Mouse (Mus musculus) mouse embryonic stem cell (cell line): ENCODE data around the gene Crybb3.

Experiments
- in situ Hi-C, 2 experiments: fragments of 300-500 bp; cut with MboI; formaldehyde crosslinking; loops; 1 replicate in 1 of 2; 3 replicates in 1 of 2; pipeline ENCODE4 v1.14.3; 2019 to 2020; ENCODE audit warnings: low sequenced_read_pairs in 2 of 2, low pct_unique_long_range_greater_than_20kb in 1 of 2, mixed read lengths in 1 of 2; ENCODE audit not compliant: unreplicated experiment in 1 of 2

Gene Crybb3

DNA sequence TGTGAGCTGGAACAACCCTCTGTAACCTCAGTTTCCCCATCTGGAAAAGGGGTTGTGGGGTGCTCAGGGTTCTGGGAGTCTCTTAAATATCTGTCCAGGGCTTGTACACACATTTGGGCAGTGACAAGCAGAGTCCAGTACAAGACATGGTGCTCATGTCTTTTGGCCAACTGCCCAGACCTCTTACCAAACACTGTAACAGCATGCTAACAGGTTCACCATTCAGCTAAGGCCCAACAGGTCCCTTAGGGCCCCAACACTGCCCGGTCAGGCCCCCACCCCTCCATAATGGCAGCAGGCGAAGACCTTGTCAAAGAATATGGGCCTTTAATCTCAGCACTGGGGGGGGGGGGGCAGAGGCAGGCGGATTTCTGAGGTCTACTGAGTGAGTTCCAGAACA lies 26.3 kb upstream of the Crybb3 start:
- in situ Hi-C loops, result no loop called here

DNA sequence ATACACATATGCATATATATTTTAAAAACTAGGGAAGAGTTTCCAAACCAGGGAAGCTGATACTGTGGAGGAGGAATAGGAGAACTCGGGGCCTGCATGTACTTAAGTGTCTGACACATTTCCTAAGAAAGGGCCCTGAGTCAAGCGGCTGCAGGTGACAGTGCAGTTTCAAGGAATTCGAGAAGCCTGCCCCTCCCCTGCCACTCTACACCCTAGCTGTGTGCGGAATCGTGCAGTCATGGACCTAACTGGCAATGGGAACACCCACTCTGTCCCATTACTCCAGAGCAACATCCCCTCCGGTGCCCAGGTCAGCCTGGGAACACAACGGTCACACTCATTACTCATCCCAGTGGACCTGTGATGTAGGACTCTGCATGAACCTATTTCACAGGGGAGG lies 25.2 kb upstream of the Crybb3 start:
- in situ Hi-C loops, result no loop called here

DNA sequence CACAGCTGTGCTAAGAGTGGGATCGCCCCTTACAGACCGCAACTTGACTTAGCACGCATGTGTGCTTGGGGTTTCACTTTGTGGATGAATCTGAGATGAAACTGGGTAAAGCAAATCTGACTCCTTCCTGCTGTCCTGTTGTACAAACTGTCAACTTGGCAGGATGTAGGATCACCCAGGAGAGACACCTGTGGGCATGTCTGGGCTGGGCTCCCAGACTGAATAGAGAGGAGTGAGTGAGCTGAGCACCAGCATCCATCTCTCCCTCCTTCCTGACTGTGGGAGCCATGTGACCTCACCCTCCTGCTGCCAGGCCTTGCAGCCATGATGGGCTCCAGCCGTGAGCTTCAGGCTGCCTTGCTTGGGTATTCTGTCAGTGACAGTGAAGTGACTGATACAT lies 24.1 kb upstream of the Crybb3 start:
- in situ Hi-C loops, result no loop called here

GRCm38 (mm10) chr5:113105035-113105434 lies 23.7 kb upstream of the Crybb3 start:
- in situ Hi-C loops, result no loop called here

GRCm38 (mm10) chr5:113102455-113102854 lies 21.1 kb upstream of the Crybb3 start:
- in situ Hi-C loops, result no loop called here

GRCm38 (mm10) chr5:113101457-113101856 lies 20.1 kb upstream of the Crybb3 start:
- in situ Hi-C loops, result no loop called here

- in situ Hi-C loops, result no loop called here
These were observed 19.0 kb upstream of the Crybb3 start for GRCm38 (mm10) chr5:113100422-113100821.

GRCm38 (mm10) chr5:113099546-113099945 lies 18.2 kb upstream of the Crybb3 start:
- in situ Hi-C loops, result loop anchor here (5.0 kb wide), 2 partner anchors 53 to 68 kb away; no protein-coding TSS in a partner anchor

- in situ Hi-C loops, result loop anchor here (5.0 kb wide), 2 partner anchors 55 to 70 kb away; no protein-coding TSS in a partner anchor
These were observed 16.2 kb upstream of the Crybb3 start for GRCm38 (mm10) chr5:113097551-113097950.

- in situ Hi-C loops, result loop anchor here (5.0 kb wide), 2 partner anchors 57 to 72 kb away; no protein-coding TSS in a partner anchor
These were observed 14.1 kb upstream of the Crybb3 start for GRCm38 (mm10) chr5:113095456-113095855.

DNA sequence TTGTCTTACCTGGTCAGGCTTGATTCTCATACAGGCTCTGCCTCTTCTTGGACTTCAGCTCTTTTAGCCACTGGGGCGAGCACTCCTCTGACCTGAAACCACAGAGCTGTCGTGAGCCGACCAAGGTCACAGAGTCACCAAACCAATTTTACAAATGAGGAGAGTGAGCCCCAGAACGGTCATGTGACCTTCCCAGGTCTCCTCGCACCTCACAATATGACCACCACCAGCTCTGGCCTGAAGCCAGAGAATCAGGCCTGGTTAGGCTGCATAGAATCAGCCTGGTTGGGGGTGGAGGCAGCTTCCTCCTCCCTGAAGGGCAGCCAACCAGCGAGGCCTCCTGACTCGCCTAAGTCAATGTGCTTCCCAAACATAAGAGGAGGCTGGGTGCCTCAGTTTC lies 11.0 kb upstream of the Crybb3 start:
- in situ Hi-C loops, result no loop called here

GRCm38 (mm10) chr5:113091162-113091561 lies 9.8 kb upstream of the Crybb3 start:
- in situ Hi-C loops, result no loop called here

DNA sequence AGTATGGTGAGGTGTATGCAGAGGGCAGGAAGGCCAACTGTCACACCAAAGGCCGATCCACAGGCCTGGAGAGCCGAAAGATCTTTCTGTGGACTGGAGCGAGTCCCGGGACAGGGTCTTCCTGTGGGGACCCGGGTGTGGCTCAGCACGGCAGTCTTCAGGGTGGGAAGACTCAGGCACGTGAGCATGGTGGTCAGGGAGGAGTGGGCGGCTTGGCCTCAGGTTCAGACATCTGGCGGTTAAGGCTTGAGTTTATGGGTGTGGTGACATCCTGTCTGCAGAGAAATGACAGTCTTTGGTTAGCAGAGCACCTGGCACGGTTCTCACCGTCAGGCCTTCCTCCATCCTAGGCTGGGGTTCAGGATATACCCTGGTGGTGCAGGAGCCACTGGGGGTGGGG lies 9.4 kb upstream of the Crybb3 start:
- in situ Hi-C loops, result no loop called here

GRCm38 (mm10) chr5:113090077-113090690 lies 8.8 kb upstream of the Crybb3 start:
- in situ Hi-C loops, result no loop called here

- in situ Hi-C loops, result no loop called here
These were observed 6.1 kb upstream of the Crybb3 start for GRCm38 (mm10) chr5:113087465-113087864.

DNA sequence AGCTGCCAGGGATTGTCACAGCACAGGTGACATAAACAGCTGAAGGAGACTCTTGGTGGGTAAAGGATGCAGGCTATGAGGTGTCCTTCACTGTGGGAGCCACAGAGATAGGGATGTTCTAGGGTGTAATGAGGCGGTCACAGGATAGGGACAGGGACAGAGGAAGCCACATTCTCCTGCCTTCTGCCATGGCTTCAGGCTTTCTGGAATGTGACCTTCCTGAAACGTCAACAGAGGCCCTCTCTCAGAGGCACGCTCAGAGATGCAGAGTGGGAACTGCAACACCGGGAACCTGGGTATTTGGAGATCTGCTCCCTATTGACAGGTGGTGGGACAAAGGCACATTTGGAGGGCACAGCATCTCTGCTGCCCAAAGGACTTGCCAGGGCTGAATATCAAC lies 5.6 kb upstream of the Crybb3 start:
- in situ Hi-C loops, result no loop called here

- in situ Hi-C loops, result no loop called here
These were observed 5.1 kb upstream of the Crybb3 start for GRCm38 (mm10) chr5:113086439-113086838.

DNA sequence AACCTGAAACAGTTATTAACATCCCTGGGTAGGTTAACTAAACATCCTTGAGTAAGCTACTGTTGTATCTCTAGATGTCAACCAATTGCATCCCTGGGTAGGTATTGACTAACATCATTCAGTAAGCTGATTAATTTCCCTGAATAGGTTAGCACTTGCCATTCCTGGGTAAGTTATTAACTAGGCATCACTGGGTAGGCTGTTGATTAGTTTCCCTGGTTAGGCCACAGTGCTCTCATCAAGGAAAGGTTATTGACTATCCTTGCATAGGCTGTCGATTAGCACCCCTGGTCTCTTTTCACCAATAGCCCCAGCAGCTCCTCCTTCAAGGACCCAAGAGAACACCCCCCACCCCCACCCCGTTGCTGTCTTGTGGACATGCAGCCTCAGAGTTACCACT lies 4.5 kb upstream of the Crybb3 start:
- in situ Hi-C loops, result no loop called here

GRCm38 (mm10) chr5:113084309-113084708 lies 2.9 kb upstream of the Crybb3 start:
- in situ Hi-C loops, result no loop called here

- in situ Hi-C loops, result no loop called here
These were observed 1.2 kb upstream of the Crybb3 start for GRCm38 (mm10) chr5:113082356-113083168.
